Mouse (Mus musculus): ENCODE results near the gene Nipsnap2.

DNA sequence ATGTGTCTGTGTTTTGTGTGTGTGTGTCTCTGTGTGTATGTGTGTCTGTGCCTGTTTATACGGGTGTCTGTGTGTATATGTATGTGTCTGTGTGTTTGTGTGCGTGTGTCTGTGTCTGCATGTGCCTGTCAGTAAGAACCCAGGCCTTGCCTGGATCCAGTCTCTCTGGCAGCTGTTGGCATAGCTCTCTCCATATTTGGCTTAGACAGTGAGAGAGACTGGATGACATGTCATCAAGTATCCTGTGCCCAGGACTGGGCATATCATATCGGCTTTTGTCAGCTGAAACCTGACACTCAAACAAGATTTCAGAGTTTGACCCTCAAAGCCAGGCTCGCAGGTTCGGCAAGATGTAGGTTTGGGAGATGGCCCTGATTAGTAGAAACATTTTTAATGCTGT lies 6.2 kb downstream of the Nipsnap2 start:
- TF ChIP-seq EP300 (IDR thresholded peaks at IDR 0.05; ENCODE audit: low read depth) (no peak), CTCF (IDR thresholded peaks at IDR 0.05; ENCODE audit: low read depth) (no peak)

All from liver, postnatal 0 days (tissue).